Comparison of ENCODE assay signal across 19 mouse cellular contexts in the genomic region with DNA sequence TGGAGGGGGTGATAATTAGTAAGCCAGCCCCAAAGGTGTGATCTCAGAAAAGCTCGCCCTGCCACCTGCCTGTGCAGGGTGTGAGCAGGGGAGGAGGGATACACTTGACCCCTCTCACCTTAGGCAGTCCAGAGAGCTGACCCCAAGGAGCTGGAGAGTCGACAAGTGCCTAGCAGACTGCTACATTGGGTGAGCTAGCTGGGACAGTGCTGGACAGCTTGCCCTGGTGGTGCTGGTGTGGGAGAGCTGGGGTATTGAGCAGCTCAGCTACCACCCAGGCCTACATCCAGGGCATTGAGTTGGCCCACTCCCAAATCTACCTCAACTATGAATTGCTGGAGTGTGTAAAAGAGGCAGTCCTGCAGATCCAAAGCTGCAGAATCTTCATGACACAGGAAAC. TPM values are rescaled to one million over a fixed set of nuclear protein-coding genes. Genes with fewer than 3 reads are reported as not detected.
DNase-seq lines count a peak whose midpoint lies in the region; ATAC-seq lines count a peak whose summit lies in the region.
"Had no signal": no experiment of that assay in that cellular context is flagged by ENCODE, and none has a peak within 500 bp of the region (broad histone marks: within the 10 kb centered on the region; RNA-seq: fewer than 3 reads in every experiment).

No protein-coding gene starts in this region.

- H3K27ac ChIP-seq in kidney, embryonic 14.5 days (ENCODE audit: low read depth, low read length) = no peak overlapping the region
- H3K27ac ChIP-seq: liver, embryonic 13.5 days; midbrain, embryonic 12.5 days; stomach, embryonic 15.5 days had no signal

- WGBS in kidney, embryonic 14.5 days = 56% methylated on average over 2 of the region's 2 CpGs

- no peaks in the 10 kb centered on the region for H3K36me3 ChIP-seq in kidney, embryonic 14.5 days (ENCODE audit: control insufficient read depth, insufficient read depth, low read length)
- H3K36me3 ChIP-seq: liver, embryonic 13.5 days; midbrain, embryonic 12.5 days; stomach, embryonic 15.5 days had no signal

- no peak overlapping the region for H3K9ac ChIP-seq in kidney, embryonic 14.5 days (ENCODE audit: low read depth, low read length)
- H3K9ac ChIP-seq: liver, embryonic 13.5 days; midbrain, embryonic 12.5 days; stomach, embryonic 15.5 days had no signal

- H3K4me3 ChIP-seq in kidney, embryonic 14.5 days (ENCODE audit: low read length) = no peak overlapping the region
- H3K4me3 ChIP-seq: liver, embryonic 13.5 days; midbrain, embryonic 12.5 days; stomach, embryonic 15.5 days had no signal

- DNase-seq in heart, adult 11 months = peak; percentile 92
- no peak for DNase-seq in heart, postnatal 25 days (ENCODE audit: low spot score)
- no peak for DNase-seq in kidney, postnatal 4 days
- peak; percentile 16 for DNase-seq in NIH3T3 (ENCODE audit: low read depth)
- no peak for DNase-seq in right cerebral cortex, postnatal 14 days
- DNase-seq: adrenal gland, adult 2 months; B cell, adult 2 months; cerebellum, adult 9-11 months; gastrocnemius, postnatal 10 days; heart, postnatal 10 days; kidney, adult 2 months; layer of hippocampus, adult 9-11 months; liver, embryonic 13.5 days; lung, postnatal 14 days; thymus, postnatal 25 days had no signal

- no peaks in the 10 kb centered on the region for H3K9me3 ChIP-seq in kidney, embryonic 14.5 days (ENCODE audit: control insufficient read depth, low read length)
- H3K9me3 ChIP-seq: liver, embryonic 13.5 days; midbrain, embryonic 12.5 days; stomach, embryonic 15.5 days had no signal

- no peaks in the 10 kb centered on the region for H3K27me3 ChIP-seq in kidney, embryonic 14.5 days (ENCODE audit: control insufficient read depth, insufficient read depth, low read length)
- H3K27me3 ChIP-seq: liver, embryonic 13.5 days; midbrain, embryonic 12.5 days; stomach, embryonic 15.5 days had no signal

- intact Hi-C loops in heart, postnatal 25 days (cut with DNase I) = loop anchor here (5.0 kb wide), 1 partner anchor 43 kb away; the partner anchor contains the start of gene Adm

- no peak overlapping the region for H3K4me2 ChIP-seq in kidney, embryonic 14.5 days (replicated peaks; ENCODE audit: low read depth, low read length)
- H3K4me2 ChIP-seq: liver, embryonic 13.5 days; midbrain, embryonic 12.5 days; stomach, embryonic 15.5 days had no signal

- no peaks in the 10 kb centered on the region for H3K4me1 ChIP-seq in kidney, embryonic 14.5 days (ENCODE audit: control insufficient read depth, insufficient read depth, low read length)
- H3K4me1 ChIP-seq: liver, embryonic 13.5 days; midbrain, embryonic 12.5 days; stomach, embryonic 15.5 days had no signal

- peak; percentile 35; the same call in 1 of the 2 replicates for ATAC-seq in kidney, embryonic 14.5 days (ENCODE audit: low FRiP score, low TSS enrichment)
- peak; percentile 46; the same call in 1 of the 2 replicates for ATAC-seq in erythroblast, adult 5-6 weeks (replicated peaks; ENCODE audit: low FRiP score, poor library complexity, severe bottlenecking)

RNA-seq across cellular contexts. Expression of gene Sbf2, which starts 30.6 kb away (rescaled TPM):
- 10 to 100 TPM; 48.7 to 49.7 TPM for total RNA-seq in heart, postnatal 25 days (2021)
- 29.6 and 44.6 TPM in 2 replicates for polyA plus RNA-seq in kidney, embryonic 14.5 days (2014; fragmentation: Nextera tagmentation; extraction: Ambion mirVana)
- 2.1 and 2.3 TPM in 2 replicates for total RNA-seq in erythroblast, adult 5-6 weeks (2015; ENCODE audit: low replicate concordance)
- total RNA-seq in erythroblast, adult 5-6 weeks (2017; ENCODE audit: low replicate concordance) = 1.8 and 3.9 TPM in 2 replicates

RNA-seq across cellular contexts. Expression of gene Adm, which starts 43.3 kb away (rescaled TPM):
- 10 to 100 TPM in 1 of 2 experiments, 1 to 10 TPM in 1; 9.6 to 13.0 TPM for total RNA-seq in heart, postnatal 25 days (2021)
- polyA plus RNA-seq in kidney, embryonic 14.5 days (2014; fragmentation: Nextera tagmentation; extraction: Ambion mirVana) = 4.2 and 5.0 TPM in 2 replicates
- total RNA-seq in erythroblast, adult 5-6 weeks (2015; ENCODE audit: low replicate concordance) = not detected in 2 replicates
- total RNA-seq in erythroblast, adult 5-6 weeks (2017; ENCODE audit: low replicate concordance) = not detected in 2 replicates

Comparison
In these comparisons a context has a peak if more than half of its experiments do, and no peak if none do; other contexts are left out.
1. DNase-seq: peak in heart, adult 11 months (single experiment) and NIH3T3 (single experiment); none in heart, postnatal 25 days (single experiment), kidney, postnatal 4 days (0 of 2) and right cerebral cortex, postnatal 14 days (single experiment).
2. RNA of gene Sbf2, which starts 30.6 kb away (total RNA-seq): 48.7 to 49.7 TPM in heart, postnatal 25 days; 1.8 to 3.9 TPM in erythroblast, adult 5-6 weeks; every median in the first group is over 10 times any median in the second.
3. RNA of gene Adm, which starts 43.3 kb away (total RNA-seq): 9.6 to 13.0 TPM in heart, postnatal 25 days; not detected in erythroblast, adult 5-6 weeks; every median in the first group is over 10 times any median in the second.